Mouse (Mus musculus) kidney, postnatal 0 days (tissue): Measurements from ENCODE around the gene Srprb. TPM values are rescaled to one million over a fixed set of nuclear protein-coding genes. Genes with fewer than 3 reads are reported as not detected.
"Not testable (repeated sequence)": the region's sequence is repeated elsewhere in the genome, so short reads cannot be mapped to it uniquely, and the experiment has no call there.

ENCODE experiments used
- ATAC-seq: fragments of 200-750 bp; cut with Nextera tagmentation; replicated peaks from 2 replicates; pipeline ENCODE4 v1.8.0; 2017; ENCODE audit warnings: low read depth, moderate number of reproducible peaks, moderate TSS enrichment, moderate library complexity; ENCODE audit not compliant: low FRiP score
- DNase-seq: peaks from one replicate; pipeline ENCODE4 v3.0.0-alpha.2; 2016; ENCODE audit warnings: low spot score
- H3K27ac ChIP-seq: fragments of 300-500 bp; sonication (generic); 2 replicates; pipeline ENCODE4 v1.5.1; 2014; ENCODE audit warnings: mild to moderate bottlenecking
- H3K27me3 ChIP-seq: fragments of 300-500 bp; sonication (generic); 2 replicates; pipeline ENCODE4 v1.6.1; 2014; ENCODE audit warnings: low read length, mixed read lengths; ENCODE audit not compliant: insufficient read depth
- H3K36me3 ChIP-seq: fragments of 300-500 bp; sonication (generic); 2 replicates; pipeline ENCODE4 v1.6.1; 2014; ENCODE audit warnings: low read length, mixed read lengths; ENCODE audit not compliant: insufficient read depth
- H3K4me1 ChIP-seq: fragments of 300-500 bp; sonication (generic); replicated peaks from 2 replicates; pipeline ENCODE4 v1.6.1; 2014; ENCODE audit warnings: antibody characterized with exemption, low read length, mixed read lengths; ENCODE audit not compliant: insufficient read depth
- H3K4me2 ChIP-seq: fragments of 300-500 bp; sonication (generic); 2 replicates; pipeline ENCODE4 v1.6.1; 2014; ENCODE audit warnings: mild to moderate bottlenecking, low read length, moderate library complexity, mixed read lengths
- H3K4me3 ChIP-seq: fragments of 300-500 bp; sonication (generic); replicated peaks from 2 replicates; pipeline ENCODE4 v1.5.1; 2014; ENCODE audit warnings: low read depth, low read length
- H3K9ac ChIP-seq: fragments of 300-500 bp; sonication (generic); 2 replicates; pipeline ENCODE4 v1.6.1; 2014; ENCODE audit warnings: low read depth, low read length
- H3K9me3 ChIP-seq: fragments of 300-500 bp; sonication (generic); replicated peaks from 2 replicates; pipeline ENCODE4 v1.6.1; 2016; ENCODE audit warnings: low read length, inconsistent platforms, mixed read lengths
- CTCF ChIP-seq: IDR thresholded peaks from 2 replicates; pipeline ENCODE4 v1.5.1; 2016; ENCODE audit warnings: antibody characterized with exemption, low read depth, mild to moderate bottlenecking, moderate library complexity
- WGBS: fragments of 180-500 bp; shearing (Covaris S2); extraction: QIAGEN DNeasy Blood & Tissue Kit; methylation state at CpG from one replicate; pipeline ENCODE4 v1.1.7; 2014; 5-methylcytosine and 5-hydroxymethylcytosine counted together
- polyA plus RNA-seq: library from polyadenylated mRNA; unstranded; fragments of >200 nt; fragmentation: Nextera tagmentation; extraction: Ambion mirVana; gene quantifications from 2 replicates; pipeline ENCODE4 v1.2.1, GENCODE M21; 2015

Srprb gene
- polyA plus RNA-seq, 1 experiment from 2014 or later: 46.2 TPM

DNA sequence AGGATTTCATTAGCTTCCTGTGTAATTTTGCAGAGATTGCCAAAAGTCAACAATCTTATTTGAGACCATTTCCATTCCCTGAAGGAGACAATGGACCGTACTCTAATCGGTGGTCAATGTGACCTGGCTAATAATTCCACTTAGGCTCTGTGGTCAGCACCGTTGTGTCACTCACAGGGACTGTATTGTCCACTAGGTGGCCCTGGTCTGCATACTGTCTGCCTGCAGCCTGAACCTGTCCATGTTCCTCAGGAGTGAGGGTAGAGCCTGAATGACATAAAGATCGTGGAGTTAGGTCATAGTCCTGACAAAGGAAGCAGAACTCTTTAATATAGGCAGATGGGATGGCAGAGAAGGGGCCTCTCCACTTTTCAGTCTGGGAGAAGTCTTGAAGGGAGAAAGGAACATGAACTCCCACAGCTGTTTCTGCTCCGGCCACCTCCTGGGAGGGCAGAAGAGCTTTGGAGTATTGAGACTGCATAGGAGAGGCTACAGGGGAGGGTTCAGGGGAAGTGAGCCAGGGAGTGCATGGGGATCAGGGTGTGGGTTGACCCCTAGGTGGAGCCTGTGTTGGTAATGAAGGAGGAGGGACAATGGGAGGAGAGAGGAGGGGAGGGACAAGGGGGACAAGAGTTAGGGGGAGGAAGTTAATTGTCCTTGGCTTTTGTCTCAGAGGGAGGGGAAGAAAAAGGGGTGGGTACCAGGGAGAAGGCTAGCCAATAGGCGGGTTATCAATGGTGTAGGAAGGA is 27.0 kb downstream of the Srprb start:
- DNase-seq: peak; percentile 64
- no peaks in the 10 kb centered on the region for H3K36me3 ChIP-seq
- H3K27me3 ChIP-seq: no peaks in the 10 kb centered on the region
- peak; percentile 59; the same call in 1 of the 2 replicates for ATAC-seq
- no peak overlapping the region for H3K27ac ChIP-seq
- H3K9me3 ChIP-seq: no peaks in the 10 kb centered on the region
- TF ChIP-seq CTCF: peak; percentile 77
- H3K4me1 ChIP-seq: no peaks in the 10 kb centered on the region
- H3K9ac ChIP-seq: no peak overlapping the region
- no peak overlapping the region for H3K4me2 ChIP-seq
- no peak overlapping the region for H3K4me3 ChIP-seq
- 53% methylated on average over 6 of the region's 6 CpGs for WGBS

DNA sequence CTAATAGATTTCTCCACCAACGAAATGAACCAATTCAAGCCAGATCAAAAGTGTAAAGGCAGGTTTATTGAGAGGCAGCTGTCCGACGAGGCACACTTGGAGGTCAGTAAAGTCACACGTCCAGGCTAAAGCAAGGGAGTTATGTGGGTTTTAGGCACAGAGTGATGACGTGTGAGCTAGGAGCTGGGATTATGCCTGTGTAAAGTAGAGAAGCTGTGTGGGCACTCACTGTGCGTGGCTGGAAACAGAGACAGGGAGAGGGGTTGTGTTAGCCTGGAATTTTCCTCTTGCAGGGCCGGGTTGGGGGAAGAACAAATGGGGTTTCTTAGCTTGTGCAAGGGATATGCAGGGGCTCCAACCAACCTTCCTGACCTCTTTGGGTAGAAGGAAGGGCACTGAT is 33.2 kb downstream of the Srprb start:
- Histone ChIP-seq H3K9me3 (no peaks in the 10 kb centered on the region), H3K4me2 (no peak overlapping the region), H3K4me1 (no peaks in the 10 kb centered on the region), H3K27ac (no peak overlapping the region), H3K36me3 (no peaks in the 10 kb centered on the region), H3K27me3 (no peaks in the 10 kb centered on the region), H3K4me3 (no peak overlapping the region), H3K9ac (no peak overlapping the region)
- ATAC-seq (no peak), DNase-seq (no peak)
- WGBS: 56% methylated on average over 7 of the region's 7 CpGs
- TF ChIP-seq CTCF: no peak

DNA sequence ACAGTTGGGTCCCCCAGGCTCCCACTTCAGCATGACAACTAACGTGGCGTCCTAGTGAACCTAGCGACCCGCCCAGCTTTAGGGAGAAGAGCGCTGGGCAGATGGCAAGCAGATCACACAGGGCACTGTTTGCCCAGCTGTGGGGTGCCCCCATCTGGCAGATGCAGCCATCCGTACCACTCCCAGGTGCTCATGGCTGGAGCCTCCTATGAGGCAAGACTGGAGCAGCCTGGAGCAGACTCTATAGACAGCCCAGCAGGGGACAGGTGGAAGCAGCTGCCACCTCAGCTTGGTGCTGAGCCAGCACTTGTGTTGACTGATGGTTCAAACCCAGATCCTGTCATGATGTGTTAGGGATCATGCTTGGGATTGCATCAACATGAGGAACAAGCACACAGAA is 33.9 kb downstream of the Srprb start:
- ATAC-seq: no peak

DNA sequence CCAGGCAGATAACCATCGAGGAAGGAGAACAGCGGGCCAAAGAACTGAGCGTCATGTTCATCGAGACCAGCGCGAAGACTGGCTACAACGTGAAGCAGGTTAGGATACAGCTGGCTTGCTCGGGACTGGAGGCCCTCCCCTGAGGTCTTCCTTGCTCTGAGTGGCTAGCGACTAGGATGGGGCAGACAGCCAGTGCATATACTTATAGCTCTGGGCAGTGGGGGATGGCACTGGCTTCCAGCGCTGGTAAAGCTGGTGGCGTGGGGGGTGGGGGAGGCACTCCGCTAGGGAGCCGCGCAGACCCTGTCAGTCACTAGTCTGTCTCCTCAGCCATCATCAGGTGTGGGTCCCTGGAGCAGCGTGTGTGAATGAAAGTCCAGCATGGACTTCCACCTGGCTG is 38.1 kb downstream of the Srprb start:
- no peak overlapping the region for H3K9ac ChIP-seq
- H3K27me3 ChIP-seq: no peaks in the 10 kb centered on the region
- no peaks in the 10 kb centered on the region for H3K9me3 ChIP-seq
- no peak for ATAC-seq
- TF ChIP-seq CTCF: no peak
- H3K4me3 ChIP-seq: no peak overlapping the region
- WGBS: 76% methylated on average over 15 of the region's 15 CpGs
- no peaks in the 10 kb centered on the region for H3K36me3 ChIP-seq
- H3K4me1 ChIP-seq: no peaks in the 10 kb centered on the region
- DNase-seq: no peak
- no peak overlapping the region for H3K4me2 ChIP-seq
- H3K27ac ChIP-seq: no peak overlapping the region

More for the DNA sequence above, 33.9 kb downstream of the Srprb start:
- 78% methylated on average over 6 of the region's 6 CpGs for WGBS
- no peaks in the 10 kb centered on the region for H3K4me1 ChIP-seq
- no peak for TF ChIP-seq CTCF
- H3K9me3 ChIP-seq: no peaks in the 10 kb centered on the region
- no peak overlapping the region for H3K4me3 ChIP-seq
- H3K27me3 ChIP-seq: no peaks in the 10 kb centered on the region
- H3K27ac ChIP-seq: no peak overlapping the region
- H3K9ac ChIP-seq: no peak overlapping the region
- H3K36me3 ChIP-seq: no peaks in the 10 kb centered on the region
- no peak for DNase-seq
- H3K4me2 ChIP-seq: no peak overlapping the region

- H3K4me1 ChIP-seq, H3K36me3 ChIP-seq, H3K9me3 ChIP-seq, DNase-seq, H3K4me2 ChIP-seq, H3K27ac ChIP-seq, H3K9ac ChIP-seq, H3K27me3 ChIP-seq, ATAC-seq, H3K4me3 ChIP-seq: not testable (repeated sequence)
- WGBS: 85% methylated on average over 7 of the region's 7 CpGs
Measured at GRCm38 (mm10) chr9:103155158-103155557, 46.8 kb downstream of the Srprb start.

GRCm38 (mm10) chr9:103154568-103154967 is 47.4 kb downstream of the Srprb start:
- H3K36me3 ChIP-seq: no peaks in the 10 kb centered on the region
- H3K9me3 ChIP-seq: no peaks in the 10 kb centered on the region
- H3K4me1 ChIP-seq: no peaks in the 10 kb centered on the region
- no peak for ATAC-seq
- no peak overlapping the region for H3K4me2 ChIP-seq
- no peak overlapping the region for H3K4me3 ChIP-seq
- TF ChIP-seq CTCF: no peak
- no peaks in the 10 kb centered on the region for H3K27me3 ChIP-seq
- no peak overlapping the region for H3K9ac ChIP-seq
- no peak for DNase-seq
- 87% methylated on average over 2 of the region's 2 CpGs for WGBS
- no peak overlapping the region for H3K27ac ChIP-seq

GRCm38 (mm10) chr9:103153286-103153685 is 48.7 kb downstream of the Srprb start:
- no peaks in the 10 kb centered on the region for H3K4me1 ChIP-seq
- H3K27ac ChIP-seq: no peak overlapping the region
- H3K36me3 ChIP-seq: no peaks in the 10 kb centered on the region
- 68% methylated on average over 5 of the region's 5 CpGs for WGBS
- H3K4me2 ChIP-seq: no peak overlapping the region
- ATAC-seq (no peak), DNase-seq (no peak)
- no peak for TF ChIP-seq CTCF
- no peaks in the 10 kb centered on the region for H3K27me3 ChIP-seq
- no peaks in the 10 kb centered on the region for H3K9me3 ChIP-seq
- no peak overlapping the region for H3K4me3 ChIP-seq
- no peak overlapping the region for H3K9ac ChIP-seq
